Mouse (Mus musculus) left cerebral cortex, adult 2 months (tissue): ENCODE results near the gene Zfand5. TPM values are rescaled to one million over a fixed set of nuclear protein-coding genes. Genes with fewer than 3 reads are reported as not detected.
"Not testable (repeated sequence)": the region's sequence is repeated elsewhere in the genome, so short reads cannot be mapped to it uniquely, and the experiment has no call there.

Source experiments
- DNase-seq, 2 experiments: peaks; one replicate each; pipeline ENCODE4 v3.0.0; 2021 to 2022; ENCODE audit warnings: low spot score in 2 of 2, mixed read lengths in 1 of 2; ENCODE audit errors: extremely low spot score in 1 of 2
- H3K27ac ChIP-seq: fragments of 200-600 bp; 2 replicates; pipeline ENCODE4 v1.8.1; 2022
- H3K4me3 ChIP-seq: fragments of 200-600 bp; 2 replicates; pipeline ENCODE4 v1.8.1; 2022
- CTCF ChIP-seq: fragments of 200-600 bp; IDR thresholded peaks from 2 replicates; pipeline ENCODE4 v1.8.1; 2022; ENCODE audit warnings: antibody characterized with exemption, mild to moderate bottlenecking, moderate library complexity
- intact Hi-C: fragments of 180-260 bp; cut with DNase I; formaldehyde crosslinking; loops from one replicate; pipeline ENCODE4 v1.15.1; 2025
- total RNA-seq, 2 experiments: library from RNA; stranded (reverse); gene quantifications; 2 replicates each; pipeline ENCODE4 v1.2.3; 2021

The Zfand5 gene
- total RNA-seq, 2 experiments from 2014 or later: 150 to 171 TPM

DNA sequence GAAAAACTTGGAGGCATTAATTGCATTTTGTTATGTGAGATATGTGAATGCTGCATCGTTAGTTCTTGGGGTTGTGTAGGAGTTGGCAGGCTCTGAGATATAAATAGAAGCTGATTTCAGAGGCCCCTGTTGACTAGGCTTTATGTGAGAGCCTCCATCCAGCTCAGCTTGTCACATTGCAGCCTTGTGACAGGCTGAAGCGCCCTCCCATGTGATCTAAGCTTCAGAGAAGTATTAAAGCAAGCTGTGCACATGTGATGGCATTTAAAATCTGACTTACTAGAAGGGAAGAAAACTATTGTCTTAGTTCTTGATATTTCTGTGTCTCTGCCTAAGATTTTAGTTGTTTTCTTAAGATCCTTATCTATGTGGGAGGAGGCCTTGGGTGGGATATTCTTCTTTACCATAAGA lies 2.1 kb downstream of the Zfand5 start:
- intact Hi-C loops: loop anchor here (1.0 to 10.0 kb wide), 4 partner anchors 137 to 381 kb away; partner anchors contain the start of genes 1110059E24Rik, Abhd17b and Gda
- peak; percentile 39 to 60 for DNase-seq
- no peak for TF ChIP-seq CTCF
- Histone ChIP-seq H3K4me3 (peak overlapping the region; percentile 95), H3K27ac (peak overlapping the region; percentile 95)

DNA sequence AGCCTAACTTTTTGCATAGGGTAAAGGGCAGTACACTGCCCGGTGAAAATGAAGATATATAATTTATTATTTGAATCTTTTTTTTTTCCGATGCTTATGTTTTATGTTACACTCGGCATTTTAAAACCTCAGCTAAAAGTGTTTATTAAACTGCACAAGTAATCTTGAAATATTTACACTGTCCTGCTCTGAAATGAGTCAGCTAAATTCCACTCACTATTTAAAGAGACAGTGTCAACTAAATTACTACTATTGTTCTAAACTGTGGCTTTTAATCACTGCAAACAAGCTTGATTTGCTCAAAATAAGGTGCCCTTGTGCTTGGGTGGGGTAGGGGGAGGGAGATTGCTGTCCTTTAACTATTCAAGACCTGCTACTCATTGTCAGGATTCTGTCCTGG lies 2.6 kb downstream of the Zfand5 start:
- TF ChIP-seq CTCF: no peak
- intact Hi-C loops: loop anchor here (1.0 to 10.0 kb wide), 4 partner anchors 137 to 380 kb away; partner anchors contain the start of genes 1110059E24Rik, Abhd17b and Gda
- peak overlapping the region; percentile 95 for H3K4me3 ChIP-seq
- DNase-seq: no peak
- peak overlapping the region; percentile 95 for H3K27ac ChIP-seq

DNA sequence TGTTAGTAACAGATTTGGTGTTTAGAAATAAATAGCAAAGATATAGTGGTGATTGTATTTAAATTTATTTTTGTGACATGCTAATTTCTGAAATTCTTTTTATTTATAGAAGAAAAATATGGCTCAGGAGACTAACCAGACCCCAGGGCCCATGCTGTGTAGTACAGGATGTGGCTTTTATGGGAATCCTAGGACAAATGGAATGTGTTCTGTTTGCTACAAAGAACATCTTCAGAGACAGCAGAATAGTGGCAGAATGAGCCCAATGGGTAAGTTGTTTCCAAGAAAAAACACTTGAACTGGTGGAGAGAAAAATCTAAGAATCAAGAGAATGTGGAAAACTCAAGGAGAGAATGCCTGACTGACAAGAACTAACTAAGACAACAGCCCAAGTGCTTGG lies 4.2 kb downstream of the Zfand5 start:
- Histone ChIP-seq H3K4me3 (no peak overlapping the region), H3K27ac (no peak overlapping the region)
- no peak for DNase-seq
- intact Hi-C loops: loop anchor here (10.0 kb wide), 2 partner anchors 198 to 378 kb away; partner anchors contain the start of genes 1110059E24Rik, Abhd17b and Gda
- TF ChIP-seq CTCF: no peak

DNA sequence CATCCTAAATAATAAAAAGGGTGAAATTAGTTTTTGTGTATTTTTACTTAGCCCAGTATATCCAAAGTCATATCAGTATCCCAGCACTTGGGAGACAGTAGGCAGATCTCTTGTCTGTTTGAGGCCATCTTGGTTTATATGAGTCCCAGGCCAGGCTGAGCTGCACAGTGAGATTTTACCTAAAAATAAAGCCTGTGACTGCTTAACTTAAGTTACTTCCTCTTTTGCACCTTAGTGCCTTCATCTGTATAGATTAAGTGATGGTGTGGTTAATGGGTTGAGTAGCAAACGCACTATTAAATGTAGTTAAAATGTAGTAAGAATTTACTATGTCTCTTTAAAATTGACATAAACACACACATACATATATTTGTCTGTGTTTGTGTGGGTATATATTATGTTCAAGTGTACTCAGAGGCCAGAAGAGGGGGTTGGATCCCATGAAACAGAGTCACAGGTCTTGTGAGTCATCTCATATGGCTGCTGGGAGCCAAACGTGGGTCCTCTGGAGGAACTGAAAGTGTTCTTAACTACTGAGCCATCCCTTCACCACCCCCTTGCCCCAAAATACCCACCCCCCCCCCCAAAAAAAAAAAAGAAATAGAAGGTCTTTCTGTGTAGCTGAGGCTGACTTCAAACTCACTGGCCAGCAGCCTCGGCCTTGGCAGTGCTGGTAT lies 14.5 kb downstream of the Zfand5 start:
- Histone ChIP-seq H3K4me3 (no peak overlapping the region), H3K27ac (no peak overlapping the region)
- DNase-seq: no peak
- intact Hi-C loops: no loop called here
- TF ChIP-seq CTCF: no peak

DNA sequence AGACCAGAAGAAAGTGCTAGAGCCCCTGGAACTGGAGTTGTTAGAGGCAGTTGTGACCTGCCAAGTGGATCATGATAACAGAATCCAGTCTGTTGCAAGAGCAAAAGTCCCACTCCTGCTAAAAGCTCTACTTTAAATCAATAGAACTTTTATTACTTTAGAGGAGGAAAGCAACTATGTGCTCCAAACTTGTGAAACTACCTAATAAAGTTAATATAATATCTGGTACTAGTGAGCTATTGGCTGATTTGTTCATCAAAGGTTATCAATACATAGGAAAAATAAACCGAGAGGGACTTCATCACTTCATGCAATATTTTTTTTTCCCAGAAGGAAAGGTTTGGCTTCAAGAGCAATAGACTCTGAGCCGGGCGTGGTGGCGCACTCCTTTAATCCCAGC lies 25.3 kb downstream of the Zfand5 start:
- Histone ChIP-seq H3K4me3 (no peak overlapping the region), H3K27ac (no peak overlapping the region)
- no peak for TF ChIP-seq CTCF
- DNase-seq: no peak
- intact Hi-C loops: no loop called here

DNA sequence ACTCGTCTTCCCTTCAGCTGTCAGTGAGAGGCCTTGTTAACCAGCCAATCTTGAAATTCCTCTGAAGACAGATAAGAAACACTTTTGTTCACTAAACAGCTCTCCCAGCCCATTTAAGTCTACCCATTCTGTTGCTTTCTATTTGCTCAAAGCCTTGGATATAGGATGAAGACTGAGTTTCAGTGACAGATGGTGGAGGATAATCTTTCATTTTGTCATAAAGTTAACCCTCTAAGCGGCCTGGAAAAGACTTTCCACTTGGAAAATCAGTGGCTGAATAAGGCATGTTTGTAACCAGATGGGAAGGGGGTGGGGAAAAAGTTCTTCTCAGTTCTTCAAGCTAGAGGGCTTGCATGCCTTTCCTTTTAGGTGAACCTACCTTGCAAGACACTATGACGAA lies 29.7 kb downstream of the Zfand5 start:
- H3K27ac ChIP-seq: no peak overlapping the region
- no peak for TF ChIP-seq CTCF
- DNase-seq: no peak
- no peak overlapping the region for H3K4me3 ChIP-seq
- intact Hi-C loops: no loop called here

DNA sequence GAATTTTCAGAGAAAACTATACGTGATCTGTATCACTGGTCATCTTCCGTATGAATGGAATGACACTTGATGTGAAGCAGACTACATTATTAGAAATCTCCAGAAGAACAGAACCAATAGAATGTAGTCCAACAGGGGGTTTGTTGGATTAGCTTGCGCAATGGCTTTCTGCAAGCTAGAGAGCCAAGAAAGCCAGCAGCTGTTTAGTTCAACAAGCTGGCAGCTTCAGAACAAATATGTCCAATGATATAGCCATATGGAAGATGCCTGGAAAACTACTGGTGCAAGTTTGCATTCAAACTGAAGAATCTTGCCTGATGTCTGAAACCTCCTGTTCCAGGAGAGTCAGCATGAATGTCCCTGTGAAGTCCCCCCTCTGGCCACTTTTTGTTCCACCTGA lies 35.7 kb downstream of the Zfand5 start:
- Histone ChIP-seq H3K27ac (no peak overlapping the region), H3K4me3 (no peak overlapping the region)
- intact Hi-C loops: no loop called here
- no peak for DNase-seq
- TF ChIP-seq CTCF: no peak

DNA sequence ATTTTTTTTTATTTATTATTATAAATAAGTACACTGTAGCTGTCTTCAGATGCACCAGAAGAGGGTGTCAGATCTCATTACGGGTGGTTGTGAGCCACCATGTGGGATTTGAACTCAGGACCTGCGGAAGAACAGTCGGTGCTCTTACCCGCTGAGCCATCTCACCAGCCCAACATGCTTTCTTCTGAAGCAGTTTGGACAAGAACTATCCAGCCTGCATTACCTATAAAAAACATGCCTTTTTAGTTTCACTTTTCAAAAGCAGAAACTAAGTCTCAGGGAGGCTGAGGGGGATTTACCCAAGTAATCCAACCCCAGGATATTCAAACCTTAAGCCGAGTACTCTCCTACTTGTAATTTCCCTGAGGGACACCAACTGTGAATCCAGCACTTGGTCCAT lies 38.3 kb downstream of the Zfand5 start:
- DNase-seq, H3K27ac ChIP-seq, H3K4me3 ChIP-seq, intact Hi-C loops: not testable (repeated sequence)

DNA sequence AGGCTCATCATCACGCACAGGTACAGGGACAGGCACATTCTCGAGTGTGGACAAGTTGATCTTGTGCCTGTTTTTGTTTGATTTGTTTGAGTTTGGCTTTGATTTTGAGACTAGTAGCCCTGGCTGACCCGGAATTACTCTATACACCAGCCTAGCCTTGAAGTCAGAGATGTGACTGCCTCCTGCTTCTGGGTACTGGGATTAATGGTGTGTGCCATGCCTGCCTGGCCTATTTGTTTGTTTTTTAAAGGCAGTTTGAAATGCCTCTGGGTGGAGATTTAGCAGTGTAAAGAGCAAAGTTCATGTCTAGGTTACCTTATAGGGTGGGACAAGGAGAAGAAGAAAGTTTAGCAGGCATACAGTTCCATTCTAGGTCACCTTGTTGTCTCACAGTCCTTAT lies 43.6 kb downstream of the Zfand5 start:
- intact Hi-C loops: no loop called here
- H3K27ac ChIP-seq: no peak overlapping the region
- H3K4me3 ChIP-seq: no peak overlapping the region
- no peak for TF ChIP-seq CTCF
- no peak for DNase-seq

DNA sequence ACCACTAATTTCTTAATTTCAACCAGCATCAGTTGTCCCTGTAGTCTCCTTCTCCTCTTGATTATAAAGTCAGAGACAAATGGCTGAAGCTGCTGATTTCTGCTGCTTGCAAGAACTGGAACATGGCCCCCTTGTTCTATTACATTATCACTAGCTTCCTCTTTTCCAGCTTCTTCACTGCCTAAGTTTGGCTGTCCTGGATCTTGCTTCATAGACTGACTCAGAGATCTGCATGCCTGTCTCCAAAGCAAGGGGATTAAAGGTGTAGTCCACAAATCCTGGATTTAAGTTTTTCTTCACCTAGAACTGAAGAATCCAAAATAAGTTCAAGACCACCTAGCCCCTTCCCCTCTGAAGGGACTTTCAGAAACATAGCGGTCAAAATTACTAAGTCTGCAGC lies 47.5 kb downstream of the Zfand5 start:
- TF ChIP-seq CTCF: no peak
- DNase-seq: no peak
- Histone ChIP-seq H3K4me3 (no peak overlapping the region), H3K27ac (no peak overlapping the region)
- intact Hi-C loops: no loop called here

DNA sequence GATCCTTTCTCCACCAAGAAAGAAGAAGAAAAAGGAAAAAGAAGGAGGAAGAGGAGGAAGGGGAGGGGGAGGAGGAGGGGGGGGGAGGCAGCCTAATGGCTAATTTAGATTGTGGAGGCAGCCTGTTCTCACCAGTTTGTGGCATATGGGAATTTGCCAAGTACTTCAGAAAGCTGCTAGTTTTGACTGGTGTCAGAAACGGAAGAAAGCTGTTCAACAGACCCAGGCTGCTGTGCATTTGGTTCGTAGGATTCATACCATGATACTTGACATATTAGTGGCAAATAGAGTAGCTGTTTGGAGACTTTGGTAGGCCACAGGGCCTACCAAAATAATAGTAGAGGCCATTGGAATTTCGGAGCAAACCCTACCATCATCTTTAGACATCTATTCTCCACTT lies 53.3 kb downstream of the Zfand5 start:
- Histone ChIP-seq H3K4me3 (no peak overlapping the region), H3K27ac (no peak overlapping the region)
- TF ChIP-seq CTCF: no peak
- intact Hi-C loops: no loop called here
- DNase-seq: no peak

DNA sequence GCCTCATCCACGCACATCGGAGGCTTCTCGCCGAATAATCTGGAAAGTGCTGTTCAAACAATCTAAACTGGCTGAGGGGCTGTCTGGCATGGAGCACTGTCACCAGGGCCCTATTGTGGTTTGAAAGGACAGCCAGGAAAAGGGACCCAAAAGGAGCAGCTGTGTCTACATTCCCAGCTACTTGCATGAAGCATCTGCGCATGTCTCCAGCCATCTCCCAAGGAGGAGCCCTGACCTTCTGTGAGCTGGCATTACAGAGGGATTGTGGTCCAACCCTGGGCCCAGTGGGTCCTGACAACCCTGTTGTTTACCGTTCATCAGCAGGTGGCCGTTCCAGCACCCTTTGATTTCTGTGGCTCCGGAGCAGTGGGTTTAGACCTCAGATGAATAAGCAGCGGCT lies 56.9 kb downstream of the Zfand5 start:
- intact Hi-C loops: no loop called here
- Histone ChIP-seq H3K4me3 (no peak overlapping the region), H3K27ac (no peak overlapping the region)
- TF ChIP-seq CTCF: no peak
- no peak for DNase-seq

DNA sequence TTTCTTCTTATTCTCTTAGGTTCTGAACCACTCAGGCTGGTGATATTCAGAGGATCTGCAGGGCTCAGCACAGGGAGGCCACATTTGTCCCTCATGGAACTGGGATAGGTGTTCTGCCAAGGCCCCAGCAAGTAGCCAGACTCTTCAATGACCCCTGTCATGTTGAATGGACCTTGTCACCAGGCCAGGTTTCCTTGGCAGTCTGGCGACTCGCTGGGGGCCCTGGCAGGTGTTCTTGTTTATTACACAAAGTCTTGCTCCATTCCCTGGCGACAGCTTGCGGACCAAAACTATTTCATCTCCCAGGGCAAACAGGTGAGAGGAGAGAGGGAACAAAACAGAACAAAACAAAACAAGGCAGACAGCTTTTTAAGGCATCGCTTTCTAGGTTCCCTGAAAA lies 57.7 kb downstream of the Zfand5 start:
- intact Hi-C loops: no loop called here
- H3K4me3 ChIP-seq: no peak overlapping the region
- TF ChIP-seq CTCF: no peak
- no peak overlapping the region for H3K27ac ChIP-seq
- peak; percentile 20 to 31 for DNase-seq
